Mouse (Mus musculus) lung, embryonic 14.5 days (tissue): Measurements from ENCODE around the gene Arf6. TPM values are rescaled to one million over a fixed set of nuclear protein-coding genes. Genes with fewer than 3 reads are reported as not detected.
"Not testable (repeated sequence)": the region's sequence is repeated elsewhere in the genome, so short reads cannot be mapped to it uniquely, and the experiment has no call there.

Experiments used
- ATAC-seq: fragments of 200-750 bp; cut with Nextera tagmentation; 2 replicates; pipeline ENCODE4 v1.8.0; 2017; ENCODE audit warnings: mild to moderate bottlenecking, moderate TSS enrichment, moderate library complexity; ENCODE audit not compliant: insufficient read depth
- DNase-seq: peaks from one replicate; pipeline ENCODE4 v3.0.0-alpha.2; 2015
- H3K27ac ChIP-seq: fragments of 300-500 bp; sonication (generic); 2 replicates; pipeline ENCODE4 v1.5.1; 2014; ENCODE audit warnings: low read depth, mild to moderate bottlenecking, moderate library complexity
- H3K27me3 ChIP-seq: fragments of 300-500 bp; sonication (generic); 2 replicates; pipeline ENCODE4 v1.6.1; 2014; ENCODE audit warnings: low read length, control low read depth; ENCODE audit not compliant: insufficient read depth
- H3K36me3 ChIP-seq: fragments of 300-500 bp; sonication (generic); 2 replicates; pipeline ENCODE4 v1.6.1; 2014; ENCODE audit warnings: control low read depth; ENCODE audit not compliant: insufficient read depth
- H3K4me1 ChIP-seq: fragments of 300-500 bp; sonication (generic); 2 replicates; pipeline ENCODE4 v1.6.1; 2014; ENCODE audit warnings: antibody characterized with exemption, control low read depth; ENCODE audit not compliant: insufficient read depth
- H3K4me2 ChIP-seq: fragments of 300-500 bp; sonication (generic); 2 replicates; pipeline ENCODE4 v1.6.1; 2014; ENCODE audit warnings: mild to moderate bottlenecking
- H3K4me3 ChIP-seq: fragments of 300-500 bp; sonication (generic); 2 replicates; pipeline ENCODE4 v1.5.1; 2014; ENCODE audit warnings: low read depth, low read length
- H3K9ac ChIP-seq: fragments of 300-500 bp; sonication (generic); 2 replicates; pipeline ENCODE4 v1.6.1; 2014
- H3K9me3 ChIP-seq: fragments of 300-500 bp; sonication (generic); 2 replicates; pipeline ENCODE4 v1.6.1; 2016; ENCODE audit warnings: low read depth, low read length, control low read depth
- CTCF ChIP-seq: IDR thresholded peaks from 2 replicates; pipeline ENCODE4 v1.5.1; 2016; ENCODE audit warnings: antibody characterized with exemption, low read depth
- WGBS: fragments of 180-500 bp; shearing (Covaris S2); extraction: QIAGEN DNeasy Blood & Tissue Kit; methylation state at CpG from one replicate; pipeline ENCODE4 v1.1.7; 2014; 5-methylcytosine and 5-hydroxymethylcytosine counted together
- polyA plus RNA-seq: library from polyadenylated mRNA; unstranded; fragments of >200 nt; fragmentation: Nextera tagmentation; extraction: Ambion mirVana; gene quantifications from 2 replicates; pipeline ENCODE4 v1.2.1, GENCODE M21; 2014

The Arf6 gene
- polyA plus RNA-seq, 1 experiment from 2014 or later, result 61.8 TPM

GRCm38 (mm10) chr12:69357300-69357646 lies 14.7 kb upstream of the Arf6 start:
- H3K4me2 ChIP-seq, result peak overlapping the region; percentile 78
- H3K9ac ChIP-seq, result peak overlapping the region; percentile 87
- peaks cover 26% of the 10 kb centered on the region for H3K36me3 ChIP-seq
- WGBS, result 8% methylated on average over 13 of the region's 13 CpGs
- H3K4me1 ChIP-seq, result peaks cover 8% of the 10 kb centered on the region
- ATAC-seq (no peak), DNase-seq (no peak)
- H3K27me3 ChIP-seq, result no peaks in the 10 kb centered on the region
- peak overlapping the region; percentile 69 for H3K27ac ChIP-seq
- no peak for TF ChIP-seq CTCF
- peak overlapping the region; percentile 88 for H3K4me3 ChIP-seq
- no peaks in the 10 kb centered on the region for H3K9me3 ChIP-seq

- H3K9me3 ChIP-seq, result no peaks in the 10 kb centered on the region
- H3K36me3 ChIP-seq, result no peaks in the 10 kb centered on the region
- H3K27me3 ChIP-seq, result no peaks in the 10 kb centered on the region
- WGBS, result 17% methylated on average over 5 of the region's 5 CpGs
- H3K27ac ChIP-seq, result no peak overlapping the region
- no peak overlapping the region for H3K9ac ChIP-seq
- ATAC-seq (0 out of 2 replicates have a peak, but pooled peaks have one; percentile 0), DNase-seq (peak; percentile 84)
- peaks cover 11% of the 10 kb centered on the region for H3K4me1 ChIP-seq
- no peak overlapping the region for H3K4me2 ChIP-seq
- TF ChIP-seq CTCF, result peak; percentile 86
- no peak overlapping the region for H3K4me3 ChIP-seq
These were observed 11.3 kb upstream of the Arf6 start for GRCm38 (mm10) chr12:69360655-69360996.

DNA sequence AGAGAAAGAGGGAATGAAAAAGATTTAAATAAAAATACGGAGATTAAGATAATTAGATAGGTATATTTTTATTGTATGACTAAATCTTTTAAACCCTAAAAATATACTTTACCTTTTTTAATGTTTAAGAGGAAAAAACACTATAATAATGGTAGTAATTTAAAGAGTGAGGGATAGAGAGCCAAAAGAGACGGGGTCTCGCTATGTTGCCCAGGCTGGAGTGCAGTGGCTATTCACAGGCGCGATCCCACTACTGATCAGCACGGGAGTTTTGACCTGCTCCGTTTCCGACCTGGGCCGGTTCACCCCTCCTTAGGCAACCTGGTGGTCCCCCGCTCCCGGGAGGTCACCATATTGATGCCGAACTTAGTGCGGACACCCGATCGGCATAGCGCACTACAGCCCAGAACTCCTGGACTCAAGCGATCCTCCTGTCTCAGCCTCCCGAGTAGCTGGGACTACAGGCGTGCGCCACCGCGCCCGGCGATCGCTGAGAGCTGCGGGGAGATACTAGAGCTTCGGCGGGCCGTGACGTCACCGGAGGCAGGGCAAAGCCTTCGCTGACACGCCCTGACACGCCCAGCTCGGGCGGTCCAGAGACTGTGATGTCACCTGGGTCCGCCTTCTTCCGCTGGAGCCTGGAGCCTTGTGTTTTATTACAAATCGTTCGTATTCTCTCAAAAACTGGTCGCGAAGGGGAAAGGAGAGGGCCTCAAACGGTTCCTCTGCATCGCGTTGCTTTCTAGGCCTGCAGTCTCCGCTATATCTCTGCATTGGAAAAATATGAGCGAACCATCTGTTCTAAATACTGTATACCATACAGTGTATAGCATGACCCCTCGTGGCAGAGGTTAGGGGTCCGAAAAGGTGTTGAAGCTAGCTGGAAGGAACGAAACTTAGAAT lies 10.7 kb upstream of the Arf6 start:
- peak overlapping the region; percentile 88 for H3K4me2 ChIP-seq
- not testable (repeated sequence) for H3K9me3 ChIP-seq, H3K4me1 ChIP-seq, H3K36me3 ChIP-seq, H3K27me3 ChIP-seq
- peak overlapping the region; percentile 68 for H3K9ac ChIP-seq
- under 1% methylated on average over 39 of the region's 50 CpGs for WGBS
- peak; percentile 94 for ATAC-seq
- peak; percentile 99 for DNase-seq
- H3K4me3 ChIP-seq, result peak overlapping the region; percentile 51
- peak overlapping the region; percentile 98 for H3K27ac ChIP-seq

DNA sequence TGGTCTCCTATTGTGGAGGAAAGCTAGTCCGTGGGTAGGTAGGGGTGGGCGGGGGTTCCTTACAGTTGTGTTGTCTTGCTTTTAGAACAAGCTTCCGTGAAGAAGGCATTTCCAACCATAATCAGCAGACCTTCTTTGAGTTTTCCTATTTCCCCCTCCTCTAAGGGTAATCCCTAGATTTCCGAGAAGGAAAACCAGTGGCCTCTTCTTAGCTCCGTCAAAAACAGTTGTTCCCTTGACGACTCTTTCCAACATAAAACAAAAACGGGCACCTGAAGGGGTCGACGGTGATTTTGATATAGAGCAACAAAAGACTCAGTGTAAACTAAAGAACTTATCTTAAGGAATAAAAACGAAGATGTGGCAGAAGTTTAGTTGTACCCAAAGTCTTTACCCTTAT lies 10.0 kb upstream of the Arf6 start:
- no peak for ATAC-seq
- no peaks in the 10 kb centered on the region for H3K27me3 ChIP-seq
- TF ChIP-seq CTCF, result no peak
- H3K4me1 ChIP-seq, result peaks cover 8% of the 10 kb centered on the region
- H3K36me3 ChIP-seq, result no peaks in the 10 kb centered on the region
- no peak for DNase-seq
- H3K4me2 ChIP-seq, result peak overlapping the region; percentile 88
- H3K9ac ChIP-seq, result peak overlapping the region; percentile 68
- H3K4me3 ChIP-seq, result peak overlapping the region; percentile 51
- H3K27ac ChIP-seq, result peak overlapping the region; percentile 98
- no peaks in the 10 kb centered on the region for H3K9me3 ChIP-seq
- WGBS, result 9% methylated on average over 10 of the region's 10 CpGs

GRCm38 (mm10) chr12:69362388-69362787 lies 9.6 kb upstream of the Arf6 start:
- no peaks in the 10 kb centered on the region for H3K27me3 ChIP-seq
- DNase-seq, result no peak
- TF ChIP-seq CTCF, result no peak
- H3K4me3 ChIP-seq, result peak overlapping the region; percentile 51; the same call in 1 of the 2 replicates
- no peaks in the 10 kb centered on the region for H3K36me3 ChIP-seq
- peak overlapping the region; percentile 88 for H3K4me2 ChIP-seq
- WGBS, result 49% methylated on average over 4 of the region's 4 CpGs
- H3K9me3 ChIP-seq, result no peaks in the 10 kb centered on the region
- peak overlapping the region; percentile 98 for H3K27ac ChIP-seq
- peaks cover 8% of the 10 kb centered on the region for H3K4me1 ChIP-seq
- no peak for ATAC-seq
- H3K9ac ChIP-seq, result peak overlapping the region; percentile 68; the same call in 1 of the 2 replicates

GRCm38 (mm10) chr12:69363110-69363509 lies 8.8 kb upstream of the Arf6 start:
- ATAC-seq, DNase-seq, H3K4me1 ChIP-seq, H3K36me3 ChIP-seq, H3K4me2 ChIP-seq, H3K27ac ChIP-seq, H3K27me3 ChIP-seq, H3K9me3 ChIP-seq, H3K4me3 ChIP-seq, H3K9ac ChIP-seq: not testable (repeated sequence)
- WGBS, result 95% methylated on average over 7 of the region's 7 CpGs

GRCm38 (mm10) chr12:69363899-69364762 lies 7.8 kb upstream of the Arf6 start:
- no peaks in the 10 kb centered on the region for H3K9me3 ChIP-seq
- H3K9ac ChIP-seq, result peak overlapping the region; percentile 66
- H3K4me3 ChIP-seq, result peak overlapping the region; percentile 53
- peak; percentile 85 for DNase-seq
- H3K4me1 ChIP-seq, result peaks cover 8% of the 10 kb centered on the region
- peak overlapping the region; percentile 87 for H3K27ac ChIP-seq
- peak overlapping the region; percentile 67 for H3K4me2 ChIP-seq
- no peaks in the 10 kb centered on the region for H3K36me3 ChIP-seq
- WGBS, result 3% methylated on average over 32 of the region's 32 CpGs
- ATAC-seq, result peak; percentile 32; the same call in 1 of the 2 replicates
- no peaks in the 10 kb centered on the region for H3K27me3 ChIP-seq
- TF ChIP-seq CTCF, result peak; percentile 27
